Mouse (Mus musculus) forebrain, embryonic 11.5 days (tissue): ENCODE measurements around the gene Ankrd6. TPM values are rescaled to one million over a fixed set of nuclear protein-coding genes. Genes with fewer than 3 reads are reported as not detected.

Source experiments
- ATAC-seq: fragments of 200-750 bp; cut with Nextera tagmentation; replicated peaks from 2 replicates; pipeline ENCODE4 v1.8.0; 2017; ENCODE audit warnings: moderate TSS enrichment; ENCODE audit not compliant: low FRiP score
- DNase-seq: peaks from one replicate; pipeline ENCODE4 v3.0.0-alpha.2; 2017; ENCODE audit warnings: low spot score
- H3K27ac ChIP-seq: fragments of 300-500 bp; sonication (generic); 2 replicates; pipeline ENCODE4 v1.5.1; 2014; ENCODE audit warnings: low read depth, low read length
- H3K27me3 ChIP-seq: fragments of 300-500 bp; sonication (generic); 2 replicates; pipeline ENCODE4 v1.6.1; 2014; ENCODE audit warnings: mild to moderate bottlenecking, low read length, mixed read lengths; ENCODE audit not compliant: control insufficient read depth, insufficient read depth
- H3K36me3 ChIP-seq: fragments of 300-500 bp; sonication (generic); 2 replicates; pipeline ENCODE4 v1.6.1; 2014; ENCODE audit warnings: mild to moderate bottlenecking, low read length, moderate library complexity, mixed read lengths; ENCODE audit not compliant: control insufficient read depth, insufficient read depth
- H3K4me1 ChIP-seq: fragments of 300-500 bp; sonication (generic); replicated peaks from 2 replicates; pipeline ENCODE4 v1.6.1; 2014; ENCODE audit warnings: low read length, mixed read lengths; ENCODE audit not compliant: control insufficient read depth, insufficient read depth
- H3K4me2 ChIP-seq: fragments of 300-500 bp; sonication (generic); 2 replicates; pipeline ENCODE4 v1.6.1; 2014; ENCODE audit warnings: low read depth, mild to moderate bottlenecking, low read length, moderate library complexity, mixed read lengths; ENCODE audit not compliant: severe bottlenecking
- H3K4me3 ChIP-seq: fragments of 300-500 bp; sonication (generic); 2 replicates; pipeline ENCODE4 v1.5.1; 2014; ENCODE audit warnings: low read depth, low read length
- H3K9ac ChIP-seq: fragments of 300-500 bp; sonication (generic); 2 replicates; pipeline ENCODE4 v1.6.1; 2014; ENCODE audit warnings: low read length
- H3K9me3 ChIP-seq: fragments of 300-500 bp; sonication (generic); 2 replicates; pipeline ENCODE4 v1.6.1; 2016; ENCODE audit warnings: low read length, mixed read lengths; ENCODE audit not compliant: control insufficient read depth
- WGBS: fragments of 180-500 bp; shearing (Covaris S2); extraction: QIAGEN DNeasy Blood & Tissue Kit; methylation state at CpG from one replicate; pipeline ENCODE4 v1.1.7; 2014; 5-methylcytosine and 5-hydroxymethylcytosine counted together
- polyA plus RNA-seq: library from polyadenylated mRNA; unstranded; fragments of >200 nt; fragmentation: Nextera tagmentation; extraction: Ambion mirVana; gene quantifications from 2 replicates; pipeline ENCODE4 v1.2.1, GENCODE M21; 2014

Ankrd6 gene
- polyA plus RNA-seq, 1 experiment from 2014 or later, result 16.8 TPM

DNA sequence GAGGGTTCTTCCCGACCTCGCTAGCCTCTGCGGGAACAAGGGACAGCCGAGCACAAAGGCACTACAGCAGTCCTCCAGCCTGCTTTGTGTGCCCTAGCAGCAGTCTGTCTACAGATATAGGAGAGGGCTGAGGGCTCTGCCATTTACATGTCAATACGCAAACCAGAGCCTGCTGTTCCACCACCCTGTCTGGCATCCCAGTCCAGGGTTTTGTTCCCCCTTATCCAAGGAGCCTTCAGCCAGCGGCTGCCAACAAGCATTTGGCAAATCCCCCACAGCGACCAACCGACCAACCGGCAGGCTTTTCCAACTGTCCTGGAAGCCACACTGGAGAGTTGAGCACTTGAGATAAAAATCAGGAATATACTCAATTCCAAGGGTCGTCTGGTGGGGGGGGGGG is 27.2 kb downstream of the Ankrd6 start:
- Histone ChIP-seq H3K36me3 (no peaks in the 10 kb centered on the region), H3K27me3 (no peaks in the 10 kb centered on the region), H3K27ac (peak overlapping the region; percentile 93), H3K9me3 (no peaks in the 10 kb centered on the region), H3K9ac (peak overlapping the region; percentile 55), H3K4me2 (peak overlapping the region; percentile 42), H3K4me1 (peaks cover 15% of the 10 kb centered on the region; the same call in 1 of the 2 replicates), H3K4me3 (no peak overlapping the region; the same call in 1 of the 2 replicates)
- DNase-seq (peak; percentile 81), ATAC-seq (peak; percentile 93)
- WGBS, result under 1% methylated on average over 10 of the region's 10 CpGs

DNA sequence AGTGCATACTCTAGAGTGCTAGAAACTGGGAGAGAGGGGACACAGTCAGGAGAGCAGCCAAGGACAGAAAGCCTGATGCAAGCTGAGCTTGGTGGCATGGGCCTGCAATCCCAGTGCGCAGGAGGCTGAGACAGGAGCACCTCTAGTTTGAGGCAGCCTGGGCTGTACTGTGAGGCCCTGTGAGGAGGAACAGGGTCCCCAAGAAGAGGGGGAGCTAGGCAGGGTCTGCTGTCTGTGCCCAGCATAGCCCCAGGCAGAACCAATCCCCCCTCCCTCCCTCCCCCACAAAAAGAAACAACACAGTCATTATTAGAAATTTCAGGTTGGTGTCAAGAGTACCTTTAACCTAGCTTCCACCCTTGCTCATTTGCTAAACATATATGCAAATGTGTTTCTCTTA is 27.8 kb downstream of the Ankrd6 start:
- H3K9me3 ChIP-seq, result no peaks in the 10 kb centered on the region
- peak overlapping the region; percentile 55 for H3K9ac ChIP-seq
- H3K4me2 ChIP-seq, result peak overlapping the region; percentile 42; the same call in 1 of the 2 replicates
- H3K4me3 ChIP-seq, result peak overlapping the region; percentile 9; the same call in 1 of the 2 replicates
- peaks cover 15% of the 10 kb centered on the region; the same call in 1 of the 2 replicates for H3K4me1 ChIP-seq
- ATAC-seq (peak; percentile 56), DNase-seq (no peak)
- no peaks in the 10 kb centered on the region for H3K36me3 ChIP-seq
- H3K27me3 ChIP-seq, result no peaks in the 10 kb centered on the region
- 73% methylated on average over 1 of the region's 1 CpGs for WGBS
- H3K27ac ChIP-seq, result peak overlapping the region; percentile 93

DNA sequence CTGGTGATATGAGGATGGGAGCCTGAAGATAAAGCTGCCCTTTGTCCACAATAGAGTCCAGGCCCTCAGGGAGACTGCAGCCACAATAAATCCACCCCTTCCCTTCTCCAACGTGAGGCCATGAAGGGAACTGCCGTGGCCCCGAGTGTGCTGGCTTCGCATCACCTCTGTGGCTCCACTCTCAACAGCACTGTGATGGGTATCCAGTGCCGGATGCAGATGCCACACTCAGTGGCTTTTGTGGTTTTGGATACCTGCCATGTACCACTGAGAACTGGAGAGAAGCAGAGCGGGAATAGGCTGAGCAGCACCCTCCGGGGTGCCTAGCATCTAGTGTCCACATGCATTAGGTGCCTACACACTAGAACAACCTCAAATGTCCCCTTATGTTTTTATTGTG is 29.8 kb downstream of the Ankrd6 start:
- H3K9me3 ChIP-seq, result no peaks in the 10 kb centered on the region
- WGBS, result 70% methylated on average over 7 of the region's 7 CpGs
- ATAC-seq (no peak), DNase-seq (no peak)
- H3K36me3 ChIP-seq, result no peaks in the 10 kb centered on the region
- no peak overlapping the region for H3K9ac ChIP-seq
- no peaks in the 10 kb centered on the region for H3K27me3 ChIP-seq
- H3K4me2 ChIP-seq, result no peak overlapping the region
- H3K4me3 ChIP-seq, result no peak overlapping the region
- peaks cover 17% of the 10 kb centered on the region; the same call in 1 of the 2 replicates for H3K4me1 ChIP-seq
- H3K27ac ChIP-seq, result no peak overlapping the region

DNA sequence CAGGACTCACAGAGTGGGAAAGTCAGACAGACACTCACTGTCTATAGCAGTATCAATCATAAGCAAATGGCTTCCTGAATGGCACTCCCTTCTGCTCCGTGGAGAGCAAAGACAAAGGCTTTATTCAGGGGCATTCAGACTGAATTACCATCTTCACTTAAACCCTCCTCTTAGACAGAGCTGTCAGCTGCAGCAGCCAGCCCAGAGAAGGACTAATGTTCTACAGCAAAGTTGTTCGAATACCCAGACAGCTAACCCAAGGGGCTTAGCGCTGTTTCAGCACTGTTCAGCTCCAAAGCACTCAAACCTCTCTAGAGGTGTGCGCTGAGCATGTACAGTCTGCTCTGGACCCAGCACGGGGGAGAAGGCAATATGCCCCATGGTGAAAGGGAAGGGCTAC is 32.1 kb downstream of the Ankrd6 start:
- Histone ChIP-seq H3K4me1 (peaks cover 15% of the 10 kb centered on the region; the same call in 1 of the 2 replicates), H3K4me2 (no peak overlapping the region), H3K27me3 (no peaks in the 10 kb centered on the region), H3K9me3 (no peaks in the 10 kb centered on the region), H3K27ac (no peak overlapping the region), H3K4me3 (no peak overlapping the region), H3K9ac (no peak overlapping the region), H3K36me3 (no peaks in the 10 kb centered on the region)
- WGBS, result 57% methylated on average over 5 of the region's 5 CpGs
- no peak for DNase-seq
- no peak for ATAC-seq

DNA sequence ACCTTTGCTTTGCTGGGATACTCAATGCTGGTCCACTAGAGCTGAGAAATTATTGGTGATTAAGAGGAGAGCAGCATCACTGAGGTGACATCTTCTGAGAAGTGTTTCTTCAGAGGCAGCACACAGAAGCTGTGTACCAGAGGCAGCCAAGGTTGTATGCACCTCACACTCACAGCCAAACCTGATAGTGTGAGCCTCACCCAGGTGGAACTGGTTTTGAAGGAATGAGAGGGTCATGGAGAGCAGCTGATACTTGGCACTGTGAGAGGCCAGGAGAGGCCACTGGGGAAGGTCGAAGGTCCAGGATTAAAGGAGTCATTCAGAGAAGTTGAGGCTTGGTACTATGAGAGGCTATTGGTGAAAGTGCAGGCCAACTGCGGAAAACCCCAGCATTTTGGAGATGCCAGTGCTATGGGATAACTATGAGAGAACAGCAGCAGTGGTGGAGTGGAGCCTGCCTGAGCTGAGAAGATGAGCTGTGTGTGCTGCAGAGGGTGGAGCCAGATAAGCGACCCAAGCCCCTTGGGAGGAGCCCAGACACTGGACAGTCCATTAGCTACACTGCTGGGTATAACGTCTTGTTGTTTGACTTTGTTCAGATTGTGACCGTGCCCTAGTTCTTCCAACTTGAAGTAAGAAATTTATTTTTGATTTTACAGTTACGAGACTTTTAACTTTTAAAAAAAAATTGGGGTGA is 33.8 kb downstream of the Ankrd6 start:
- no peaks in the 10 kb centered on the region for H3K36me3 ChIP-seq
- no peak overlapping the region for H3K27ac ChIP-seq
- H3K4me1 ChIP-seq, result peaks cover 9% of the 10 kb centered on the region; the same call in 1 of the 2 replicates
- no peak overlapping the region for H3K9ac ChIP-seq
- ATAC-seq, result no peak
- no peak overlapping the region for H3K4me3 ChIP-seq
- H3K4me2 ChIP-seq, result no peak overlapping the region
- H3K9me3 ChIP-seq, result no peaks in the 10 kb centered on the region
- no peak for DNase-seq
- WGBS, result 63% methylated on average over 6 of the region's 6 CpGs
- H3K27me3 ChIP-seq, result no peaks in the 10 kb centered on the region

DNA sequence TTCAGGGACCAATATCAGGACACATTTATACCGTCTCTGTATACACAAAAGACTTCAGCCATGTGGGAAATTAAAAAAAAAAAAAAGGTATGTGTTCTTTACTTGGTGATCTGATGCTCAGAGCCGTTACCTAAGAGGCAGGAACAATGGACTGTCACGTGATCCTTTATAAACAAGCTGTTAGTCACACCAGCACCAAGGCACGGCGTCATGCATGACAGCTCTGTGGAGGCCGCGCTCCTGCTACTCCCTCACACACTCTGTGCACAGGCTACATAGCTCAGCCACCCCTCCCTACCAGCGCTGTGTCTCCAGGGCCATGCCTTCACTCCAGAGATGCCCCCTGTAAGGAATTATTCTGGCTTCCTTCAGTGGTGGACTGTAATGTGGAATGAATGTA is 34.7 kb downstream of the Ankrd6 start:
- DNase-seq, result no peak
- no peak overlapping the region for H3K9ac ChIP-seq
- H3K4me1 ChIP-seq, result peaks cover 7% of the 10 kb centered on the region; the same call in 1 of the 2 replicates
- no peaks in the 10 kb centered on the region for H3K9me3 ChIP-seq
- H3K27ac ChIP-seq, result no peak overlapping the region
- H3K4me2 ChIP-seq, result no peak overlapping the region
- ATAC-seq, result peak; percentile 60; the same call in 1 of the 2 replicates
- WGBS, result 50% methylated on average over 8 of the region's 8 CpGs
- no peaks in the 10 kb centered on the region for H3K36me3 ChIP-seq
- no peaks in the 10 kb centered on the region for H3K27me3 ChIP-seq
- H3K4me3 ChIP-seq, result no peak overlapping the region

DNA sequence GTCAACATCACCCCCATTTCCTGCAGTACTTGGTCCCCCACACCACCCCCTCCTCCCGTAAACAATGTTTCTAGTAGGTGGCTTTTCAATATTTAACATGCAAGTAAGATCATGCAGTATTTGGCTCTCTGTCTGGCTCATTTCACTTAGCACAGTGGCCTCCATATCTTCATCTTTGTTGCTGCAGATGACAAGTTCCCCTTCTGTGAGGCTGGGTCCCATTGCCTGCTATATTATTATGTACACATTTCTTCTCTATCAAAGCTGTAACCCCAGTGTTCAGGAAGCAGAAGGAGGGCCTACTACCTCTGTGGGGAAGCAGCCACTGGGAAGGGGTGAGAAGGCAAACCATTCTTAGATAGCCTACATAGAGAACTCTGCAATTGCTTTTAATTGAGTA is 40.6 kb downstream of the Ankrd6 start:
- H3K4me2 ChIP-seq, result no peak overlapping the region
- no peaks in the 10 kb centered on the region for H3K4me1 ChIP-seq
- no peak for ATAC-seq
- no peaks in the 10 kb centered on the region for H3K36me3 ChIP-seq
- H3K27me3 ChIP-seq, result no peaks in the 10 kb centered on the region
- H3K9ac ChIP-seq, result no peak overlapping the region
- H3K4me3 ChIP-seq, result no peak overlapping the region
- no peaks in the 10 kb centered on the region for H3K9me3 ChIP-seq
- no peak for DNase-seq
- no peak overlapping the region for H3K27ac ChIP-seq
- 92% methylated on average over 1 of the region's 1 CpGs for WGBS

DNA sequence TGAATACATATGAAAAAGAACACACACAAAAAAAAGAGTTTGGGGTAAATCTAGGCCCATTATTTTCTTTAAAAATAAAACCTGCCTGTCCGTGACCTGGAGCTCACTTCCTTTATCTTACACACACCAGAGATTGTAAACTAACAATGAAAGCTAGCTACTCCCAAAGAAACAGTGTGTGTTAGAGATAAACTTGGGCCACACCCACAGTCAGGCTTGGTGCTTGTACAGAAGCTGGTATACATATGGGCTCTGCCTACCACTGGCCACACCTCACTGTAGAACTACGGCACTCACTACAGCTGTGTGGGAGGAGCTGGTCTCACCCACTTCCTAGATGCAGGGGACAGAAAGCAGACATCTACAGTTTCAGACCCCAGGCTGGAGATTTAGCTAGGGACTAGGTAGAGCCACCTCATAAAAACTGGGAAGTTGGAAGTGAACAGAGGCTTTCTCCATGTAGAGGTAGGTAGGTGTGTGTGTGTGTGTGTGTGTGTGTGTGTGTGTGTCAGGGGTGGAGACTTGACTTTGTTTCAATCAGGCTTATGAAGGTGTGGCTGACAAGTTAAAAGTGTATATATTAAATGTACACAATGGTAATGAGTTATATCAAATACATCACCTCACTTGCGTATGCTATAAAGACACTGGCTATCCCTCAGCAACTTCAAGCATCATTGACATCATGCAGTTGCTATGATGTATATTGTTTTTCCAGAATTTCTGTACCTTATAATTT is 41.2 kb downstream of the Ankrd6 start:
- H3K36me3 ChIP-seq, result no peaks in the 10 kb centered on the region
- 86% methylated on average over 3 of the region's 3 CpGs for WGBS
- H3K27ac ChIP-seq, result no peak overlapping the region
- H3K4me3 ChIP-seq, result no peak overlapping the region
- no peak overlapping the region for H3K9ac ChIP-seq
- no peak overlapping the region for H3K4me2 ChIP-seq
- DNase-seq (no peak), ATAC-seq (peak; percentile 56; the same call in 1 of the 2 replicates)
- no peaks in the 10 kb centered on the region for H3K9me3 ChIP-seq
- H3K27me3 ChIP-seq, result no peaks in the 10 kb centered on the region
- H3K4me1 ChIP-seq, result no peaks in the 10 kb centered on the region
